ENCODE assay signal across 15 mouse cellular contexts in genomic region chr10:104708926-104709325, GRCm38 (mm10).
"Had no signal": no experiment of that assay in that cellular context is flagged by ENCODE, and none has a peak within 500 bp of the region (broad histone marks: within the 10 kb centered on the region; RNA-seq: fewer than 3 reads in every experiment).

No protein-coding gene starts in this region.

- H3K4me1 ChIP-seq: limb, embryonic 13.5 days; neural tube, embryonic 13.5 days; stomach, embryonic 15.5 days had no signal

- DNase-seq: kidney, adult 11 months; kidney, postnatal 10 days; kidney, postnatal 4 days; left cerebral cortex, postnatal 4 days; lung, adult 18-20 months; retina, postnatal 1 day; right cerebral cortex, postnatal 4 days; spleen, adult 18-20 months; thymus, adult 2 months; thymus, postnatal 25 days had no signal

- H3K27ac ChIP-seq: layer of hippocampus, adult 2 months; limb, embryonic 13.5 days; liver, embryonic 14.5 days; neural tube, embryonic 13.5 days; stomach, embryonic 15.5 days had no signal

- H3K27me3 ChIP-seq: limb, embryonic 13.5 days; neural tube, embryonic 13.5 days; stomach, embryonic 15.5 days had no signal

- H3K9ac ChIP-seq: limb, embryonic 13.5 days; liver, embryonic 14.5 days; neural tube, embryonic 13.5 days; stomach, embryonic 15.5 days had no signal

- H3K36me3 ChIP-seq: limb, embryonic 13.5 days; neural tube, embryonic 13.5 days; stomach, embryonic 15.5 days had no signal

- H3K9me3 ChIP-seq: limb, embryonic 13.5 days; neural tube, embryonic 13.5 days; stomach, embryonic 15.5 days had no signal

- H3K4me3 ChIP-seq: layer of hippocampus, adult 2 months; limb, embryonic 13.5 days; neural tube, embryonic 13.5 days; stomach, embryonic 15.5 days had no signal

- H3K4me2 ChIP-seq: limb, embryonic 13.5 days; neural tube, embryonic 13.5 days; stomach, embryonic 15.5 days had no signal
